Mouse (Mus musculus) hindbrain, embryonic 11.5 days (tissue): Measurements from ENCODE around the gene Acss2. TPM values are rescaled to one million over a fixed set of nuclear protein-coding genes. Genes with fewer than 3 reads are reported as not detected.

Source experiments
- ATAC-seq: fragments of 200-750 bp; cut with Nextera tagmentation; 2 replicates; pipeline ENCODE4 v1.8.0; 2017; ENCODE audit warnings: mild to moderate bottlenecking, moderate TSS enrichment, moderate library complexity; ENCODE audit not compliant: low FRiP score
- DNase-seq: peaks from one replicate; pipeline ENCODE4 v3.0.0-alpha.2; 2015; ENCODE audit warnings: low spot score
- H3K27ac ChIP-seq: fragments of 300-500 bp; sonication (generic); 2 replicates; pipeline ENCODE4 v1.5.1; 2014; ENCODE audit warnings: mild to moderate bottlenecking, low read depth, low read length
- H3K27me3 ChIP-seq: fragments of 300-500 bp; sonication (generic); 2 replicates; pipeline ENCODE4 v1.6.1; 2014; ENCODE audit warnings: mild to moderate bottlenecking, low read length, moderate library complexity, mixed read lengths; ENCODE audit not compliant: control insufficient read depth, insufficient read depth
- H3K36me3 ChIP-seq: fragments of 300-500 bp; sonication (generic); 2 replicates; pipeline ENCODE4 v1.6.1; 2014; ENCODE audit warnings: mild to moderate bottlenecking, low read length, moderate library complexity, mixed read lengths; ENCODE audit not compliant: control insufficient read depth, insufficient read depth
- H3K4me1 ChIP-seq: fragments of 300-500 bp; sonication (generic); replicated peaks from 2 replicates; pipeline ENCODE4 v1.6.1; 2014; ENCODE audit warnings: low read length, mixed read lengths; ENCODE audit not compliant: control insufficient read depth, insufficient read depth
- H3K4me2 ChIP-seq: fragments of 300-500 bp; sonication (generic); replicated peaks from 2 replicates; pipeline ENCODE4 v1.6.1; 2014; ENCODE audit warnings: mild to moderate bottlenecking, low read depth, low read length
- H3K4me3 ChIP-seq: fragments of 300-500 bp; sonication (generic); 2 replicates; pipeline ENCODE4 v1.5.1; 2014; ENCODE audit warnings: low read depth, low read length
- H3K9ac ChIP-seq: fragments of 300-500 bp; sonication (generic); 2 replicates; pipeline ENCODE4 v1.6.1; 2014; ENCODE audit warnings: low read depth, low read length
- H3K9me3 ChIP-seq: fragments of 300-500 bp; sonication (generic); 2 replicates; pipeline ENCODE4 v1.6.1; 2016; ENCODE audit warnings: low read length; ENCODE audit not compliant: control insufficient read depth
- WGBS: fragments of 180-500 bp; shearing (Covaris S2); extraction: QIAGEN DNeasy Blood & Tissue Kit; methylation state at CpG from one replicate; pipeline ENCODE4 v1.1.7; 2014; 5-methylcytosine and 5-hydroxymethylcytosine counted together
- polyA plus RNA-seq: library from polyadenylated mRNA; unstranded; fragments of >200 nt; fragmentation: Nextera tagmentation; extraction: Ambion mirVana; gene quantifications from 2 replicates; pipeline ENCODE4 v1.2.1, GENCODE M21; 2014

Acss2 gene
- polyA plus RNA-seq, result 23.3 and 24.1 TPM in 2 replicates

DNA sequence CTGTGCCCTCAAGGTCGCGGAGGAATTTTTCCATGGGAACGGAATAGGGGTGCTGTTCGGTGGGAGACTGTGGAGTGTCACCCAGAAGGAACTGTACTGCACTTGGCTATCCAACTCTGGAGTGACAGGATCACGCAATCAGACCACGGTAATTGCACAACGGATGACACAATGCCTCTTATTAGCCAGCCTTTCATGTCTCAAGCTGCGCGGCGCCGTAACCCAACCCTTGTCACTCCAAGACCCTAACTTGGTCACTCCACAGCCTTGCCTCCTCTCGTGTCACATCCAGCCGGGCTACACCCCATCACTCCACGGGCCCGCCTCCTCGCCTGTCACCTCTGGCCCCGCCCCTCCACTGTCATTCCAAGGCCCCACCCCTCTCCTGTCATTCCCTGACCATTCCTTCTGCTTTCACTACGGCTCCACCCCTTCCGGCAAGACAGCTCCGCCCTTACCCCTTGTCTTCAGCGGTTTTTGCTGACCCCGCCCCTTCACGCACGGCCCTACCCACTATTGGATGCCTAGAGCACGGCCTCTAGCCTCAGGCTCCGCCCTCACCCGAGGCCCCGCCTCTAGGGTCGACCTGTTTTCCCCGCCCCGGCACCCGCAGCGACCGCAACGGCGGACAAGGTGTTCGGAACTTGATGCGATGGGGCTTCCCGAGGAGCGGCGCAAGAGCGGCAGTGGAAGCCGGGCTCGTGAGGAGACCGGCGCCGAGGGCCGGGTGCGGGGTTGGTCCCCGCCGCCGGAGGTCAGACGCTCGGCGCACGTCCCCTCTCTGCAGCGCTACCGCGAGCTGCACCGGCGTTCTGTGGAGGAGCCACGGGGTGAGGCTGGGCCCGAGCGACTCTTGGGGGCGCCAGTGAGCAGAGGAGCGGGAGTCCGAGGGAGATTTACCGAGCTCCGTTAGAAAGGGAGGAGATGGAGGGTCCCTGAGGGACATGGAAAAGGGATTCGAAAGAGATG is at the start of gene Acss2, which contains the start of gene Ggt7:
Gene Acss2, plus strand, starts transcription at position 494 of the 969 bp plus-strand sequence.
Gene Ggt7, minus strand, starts transcription at position 783 of the 969 bp plus-strand sequence.
- 4% methylated on average over 69 of the region's 70 CpGs for WGBS
- Histone ChIP-seq H3K4me2 (peak within 1 kb of the TSS; percentile 82), H3K4me1 (no peaks in the 10 kb centered on the region), H3K4me3 (peak within 1 kb of the TSS; percentile 75), H3K9me3 (no peaks in the 10 kb centered on the region), H3K27ac (peak within 1 kb of the TSS; percentile 72), H3K27me3 (no peaks in the 10 kb centered on the region), H3K36me3 (no peaks in the 10 kb centered on the region), H3K9ac (peak within 1 kb of the TSS; percentile 65)
- peak; percentile 99 for ATAC-seq
- DNase-seq, result peak; percentile 99

DNA sequence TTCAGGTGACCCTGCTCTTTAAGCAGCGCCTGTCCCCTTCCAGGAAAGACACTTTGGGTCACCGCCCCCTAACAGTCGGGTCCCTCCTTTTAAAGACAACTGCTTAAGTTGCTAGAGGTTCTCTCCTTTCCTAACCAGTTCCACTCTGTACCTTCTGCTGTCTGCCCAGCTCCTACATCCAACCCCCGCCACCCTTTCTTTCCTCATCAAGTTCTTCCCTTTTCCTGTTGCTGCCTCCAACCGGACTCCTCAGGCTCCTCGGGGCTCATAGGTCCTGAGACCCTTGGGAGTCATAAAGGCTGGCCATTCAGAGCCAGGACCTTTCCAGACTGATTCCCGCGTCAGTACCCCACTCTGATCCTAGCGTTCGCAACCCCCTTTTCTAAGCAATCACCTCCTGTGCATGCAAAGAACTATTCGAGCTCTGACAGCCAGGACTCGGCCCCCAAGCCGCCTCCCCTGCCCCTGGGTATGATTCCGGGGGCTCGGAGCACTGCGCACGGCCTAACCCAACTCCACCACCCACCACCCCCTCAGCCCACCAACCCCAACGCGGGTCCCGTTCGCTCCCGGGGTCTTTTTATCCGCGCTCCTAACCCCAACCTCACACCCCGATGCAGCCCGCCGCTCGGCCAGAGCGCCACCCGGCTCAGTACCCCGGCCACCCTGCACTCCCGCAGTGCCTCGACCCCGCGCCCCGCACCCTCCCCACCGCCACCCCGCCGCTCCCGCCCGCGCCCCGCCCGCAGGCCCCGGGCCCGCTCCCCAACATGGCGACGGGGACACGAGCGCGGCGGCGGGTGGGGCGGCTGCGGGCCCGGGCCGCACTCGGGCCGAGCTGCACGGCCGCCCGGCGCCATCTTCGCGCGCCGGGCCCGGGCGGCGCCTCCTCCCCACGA is 44.8 kb upstream of the Acss2 start:
- H3K9ac ChIP-seq, result peak overlapping the region; percentile 98

DNA sequence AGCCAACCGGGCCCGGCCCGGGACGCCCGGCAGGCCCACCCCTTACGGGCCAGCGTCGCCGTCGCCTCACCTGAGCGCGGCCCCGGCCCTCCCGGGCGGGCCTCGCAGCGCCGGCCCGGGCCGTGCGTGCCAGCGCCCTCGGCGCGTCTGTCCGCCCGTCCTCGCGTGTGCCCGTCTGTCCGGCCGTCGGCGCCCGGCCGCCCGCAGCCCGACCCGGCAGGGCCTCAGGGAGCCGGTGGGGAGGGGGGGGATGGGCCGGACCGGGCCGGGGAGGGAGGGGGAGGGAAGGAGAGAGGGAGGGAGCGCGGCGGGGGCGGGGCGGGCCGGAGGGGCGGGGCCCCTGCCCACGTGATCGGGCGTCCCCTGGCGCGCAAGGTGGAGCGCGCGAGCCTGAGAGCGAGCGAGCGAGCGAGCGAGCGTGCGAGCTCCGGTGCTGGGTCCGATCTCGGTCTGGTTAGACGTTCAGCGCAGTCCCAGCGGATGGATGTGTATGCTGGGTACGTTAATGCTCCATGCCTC is 44.1 kb upstream of the Acss2 start, which contains the start of gene Ncoa6:
Gene Ncoa6, minus strand, starts transcription at position 325 of the 519 bp plus-strand sequence.
- peak; percentile 88 for ATAC-seq
- DNase-seq, result peak; percentile 86
- Histone ChIP-seq H3K36me3 (no peaks in the 10 kb centered on the region), H3K4me2 (peak within 1 kb of the TSS; percentile 87), H3K27me3 (no peaks in the 10 kb centered on the region), H3K9me3 (no peaks in the 10 kb centered on the region), H3K4me3 (peak within 1 kb of the TSS; percentile 86), H3K27ac (peak within 1 kb of the TSS; percentile 88), H3K4me1 (0 out of 2 replicates have a peak, but pooled peaks cover 4% of the 10 kb centered on the region), H3K9ac (peak within 1 kb of the TSS; percentile 98)
- under 1% methylated on average over 35 of the region's 72 CpGs for WGBS

More for the DNA sequence above, 44.8 kb upstream of the Acss2 start:
- H3K36me3 ChIP-seq, result no peaks in the 10 kb centered on the region
- H3K9me3 ChIP-seq, result no peaks in the 10 kb centered on the region
- ATAC-seq, result peak; percentile 65
- peak; percentile 55 for DNase-seq
- peak overlapping the region; percentile 88 for H3K27ac ChIP-seq
- H3K27me3 ChIP-seq, result no peaks in the 10 kb centered on the region
- peak overlapping the region; percentile 87 for H3K4me2 ChIP-seq
- under 1% methylated on average over 38 of the region's 71 CpGs for WGBS
- 0 out of 2 replicates have a peak, but pooled peaks cover 4% of the 10 kb centered on the region for H3K4me1 ChIP-seq
- peak overlapping the region; percentile 86 for H3K4me3 ChIP-seq

DNA sequence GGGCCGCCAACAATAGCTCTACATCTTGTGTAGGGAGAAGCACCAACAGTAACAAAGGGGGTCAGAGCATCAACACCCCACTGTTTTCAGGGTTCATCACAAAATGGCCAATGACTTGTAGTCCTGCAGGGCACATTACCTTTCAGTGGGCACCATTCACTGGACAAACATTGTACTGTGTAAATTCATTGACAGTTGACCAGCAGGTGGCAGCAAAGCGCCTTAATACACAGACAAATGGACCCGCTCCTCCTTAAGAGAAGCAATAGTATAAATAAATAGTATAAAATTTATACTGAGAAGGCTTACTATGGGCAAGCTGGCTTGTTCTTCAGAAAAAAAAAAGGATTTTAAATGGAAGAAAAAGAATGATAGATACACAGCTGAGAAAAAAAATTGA is 35.7 kb upstream of the Acss2 start:
- peak; percentile 82 for DNase-seq
- H3K4me3 ChIP-seq, result no peak overlapping the region
- WGBS, result 43% methylated on average over 3 of the region's 3 CpGs

DNA sequence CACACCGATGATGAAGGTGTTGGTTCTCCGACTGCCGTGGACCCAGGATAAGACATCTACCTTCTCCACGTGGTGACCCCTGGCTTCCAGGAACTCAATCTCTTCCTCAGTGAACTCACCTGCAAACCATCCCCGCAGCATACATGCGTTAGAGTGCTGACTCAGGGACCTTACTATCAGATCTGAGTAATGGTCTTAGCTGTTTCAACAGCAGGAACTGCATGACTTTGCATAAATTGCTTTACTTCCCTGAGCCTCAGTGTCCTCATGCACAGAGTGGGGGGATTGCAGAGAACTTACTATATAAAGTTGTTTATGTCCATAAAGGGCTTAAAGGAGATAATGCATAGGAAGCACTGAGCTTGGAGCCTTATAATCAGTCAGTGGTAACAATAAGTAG is 26.8 kb upstream of the Acss2 start:
- 92% methylated on average over 6 of the region's 6 CpGs for WGBS
- no peak overlapping the region for H3K9ac ChIP-seq
- H3K36me3 ChIP-seq, result no peaks in the 10 kb centered on the region
- no peak overlapping the region for H3K27ac ChIP-seq
- no peaks in the 10 kb centered on the region for H3K9me3 ChIP-seq
- H3K4me3 ChIP-seq, result no peak overlapping the region
- no peaks in the 10 kb centered on the region for H3K4me1 ChIP-seq
- no peaks in the 10 kb centered on the region for H3K27me3 ChIP-seq
- DNase-seq (no peak), ATAC-seq (no peak)
- H3K4me2 ChIP-seq, result no peak overlapping the region

More for the DNA sequence above, 35.7 kb upstream of the Acss2 start:
- Histone ChIP-seq H3K4me2 (no peak overlapping the region), H3K4me1 (no peaks in the 10 kb centered on the region), H3K27me3 (no peaks in the 10 kb centered on the region), H3K9ac (no peak overlapping the region), H3K36me3 (no peaks in the 10 kb centered on the region), H3K9me3 (no peaks in the 10 kb centered on the region), H3K27ac (no peak overlapping the region)
- ATAC-seq, result no peak

DNA sequence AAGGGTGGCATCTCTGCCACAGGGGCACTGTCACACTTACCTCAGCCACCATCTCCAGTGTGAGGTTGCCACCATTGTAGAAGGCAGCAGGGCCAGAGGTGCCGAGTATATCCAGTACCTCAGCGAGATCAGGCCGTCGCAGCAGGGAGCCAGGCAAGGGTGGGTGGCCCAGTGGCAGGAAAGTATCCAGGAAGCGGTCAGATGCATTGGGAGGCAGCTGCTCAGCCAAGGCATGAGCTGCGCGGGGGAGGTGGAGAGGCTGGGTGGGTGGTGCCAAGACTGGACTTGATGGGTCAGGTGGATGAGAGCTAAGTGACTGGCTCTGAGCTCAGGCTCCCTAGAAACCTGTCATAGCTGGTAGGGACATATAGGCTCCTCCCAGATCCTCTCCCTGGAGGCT is 15.2 kb upstream of the Acss2 start:
- ATAC-seq, result no peak
- H3K27ac ChIP-seq, result no peak overlapping the region
- H3K9ac ChIP-seq, result no peak overlapping the region
- H3K27me3 ChIP-seq, result no peaks in the 10 kb centered on the region
- no peaks in the 10 kb centered on the region for H3K4me1 ChIP-seq
- DNase-seq, result no peak
- no peak overlapping the region for H3K4me2 ChIP-seq
- no peak overlapping the region for H3K4me3 ChIP-seq
- peaks cover 2% of the 10 kb centered on the region; the same call in 1 of the 2 replicates for H3K36me3 ChIP-seq
- no peaks in the 10 kb centered on the region for H3K9me3 ChIP-seq
- 86% methylated on average over 7 of the region's 7 CpGs for WGBS

DNA sequence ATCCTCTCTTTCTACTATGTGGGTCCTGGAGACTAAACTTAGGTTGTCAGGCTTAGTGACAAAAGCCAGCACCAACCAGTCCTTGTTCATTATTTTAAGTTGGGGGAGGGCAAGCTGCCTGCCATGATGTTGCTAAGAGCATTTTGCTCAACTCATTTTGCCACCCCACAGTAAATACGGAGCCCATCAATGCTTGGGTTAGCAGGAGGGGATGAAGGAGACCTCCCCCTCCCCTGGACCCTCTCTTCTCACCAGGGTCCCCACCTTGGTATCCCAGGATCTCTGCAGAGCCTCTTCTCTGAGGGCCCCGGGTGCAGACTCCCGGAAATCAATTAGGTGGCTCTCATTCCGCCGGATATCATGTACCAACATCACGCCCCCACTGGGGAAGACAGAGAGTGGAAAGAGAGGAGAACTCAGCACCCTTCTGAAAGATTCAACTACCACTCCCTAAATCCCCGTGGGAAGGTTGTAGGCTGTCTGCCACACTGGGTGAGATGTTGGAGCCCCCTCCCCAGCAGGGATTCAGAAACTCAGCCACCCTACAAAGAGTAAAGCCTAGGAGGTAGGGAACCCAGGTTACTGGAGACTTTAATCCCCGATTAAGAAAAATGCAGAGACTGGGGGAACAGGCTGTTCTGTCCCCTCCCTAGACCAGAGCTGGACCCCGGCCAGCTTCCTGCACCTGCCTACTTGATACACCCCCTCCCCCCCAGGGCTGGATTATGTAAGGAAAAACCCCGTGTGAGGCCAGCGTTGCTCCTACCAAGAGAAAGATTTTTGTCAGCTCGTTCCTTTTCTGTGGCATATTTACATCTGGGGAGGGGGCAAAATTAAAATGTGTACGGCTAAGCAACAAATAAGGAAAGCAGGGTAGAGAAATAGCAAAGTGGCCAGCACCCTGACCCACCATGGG is 13.1 kb upstream of the Acss2 start:
- Histone ChIP-seq H3K9ac (no peak overlapping the region), H3K4me2 (no peak overlapping the region), H3K36me3 (peaks cover 2% of the 10 kb centered on the region; the same call in 1 of the 2 replicates), H3K27me3 (no peaks in the 10 kb centered on the region), H3K4me3 (no peak overlapping the region), H3K9me3 (no peaks in the 10 kb centered on the region), H3K4me1 (no peaks in the 10 kb centered on the region), H3K27ac (no peak overlapping the region)
- ATAC-seq (no peak), DNase-seq (no peak)
- WGBS, result 74% methylated on average over 13 of the region's 13 CpGs
